Mouse (Mus musculus): ENCODE measurements around the gene Bmf.

The Bmf gene

GRCm38 (mm10) chr2:118484386-118484898 lies 65.0 kb downstream of the Bmf start:
- DNase-seq (ENCODE audit: low spot score in 2 of 2): no peak

- no peak for DNase-seq (ENCODE audit: low spot score in 2 of 2)
These were observed 66.5 kb downstream of the Bmf start for GRCm38 (mm10) chr2:118483032-118483431.

- no peak for DNase-seq (ENCODE audit: low spot score in 2 of 2)
These were observed 68.6 kb downstream of the Bmf start for GRCm38 (mm10) chr2:118480886-118481285.

GRCm38 (mm10) chr2:118479550-118479909 lies 70.0 kb downstream of the Bmf start, which contains the start of gene Srp14:
Gene Srp14, minus strand, starts transcription at chr2:118479711.
- peak; percentile 83 to 88 for DNase-seq (ENCODE audit: low spot score in 2 of 2)

GRCm38 (mm10) chr2:118478833-118479549 lies 70.5 kb downstream of the Bmf start:
- no peak for DNase-seq (ENCODE audit: low spot score in 2 of 2)
